Mouse (Mus musculus): ENCODE results near the gene 7530416G11Rik. TPM values are rescaled to one million over a fixed set of nuclear protein-coding genes. Genes with fewer than 3 reads are reported as not detected.

7530416G11Rik gene
- polyA plus RNA-seq, 1 experiment from 2014 or later, result not detected

DNA sequence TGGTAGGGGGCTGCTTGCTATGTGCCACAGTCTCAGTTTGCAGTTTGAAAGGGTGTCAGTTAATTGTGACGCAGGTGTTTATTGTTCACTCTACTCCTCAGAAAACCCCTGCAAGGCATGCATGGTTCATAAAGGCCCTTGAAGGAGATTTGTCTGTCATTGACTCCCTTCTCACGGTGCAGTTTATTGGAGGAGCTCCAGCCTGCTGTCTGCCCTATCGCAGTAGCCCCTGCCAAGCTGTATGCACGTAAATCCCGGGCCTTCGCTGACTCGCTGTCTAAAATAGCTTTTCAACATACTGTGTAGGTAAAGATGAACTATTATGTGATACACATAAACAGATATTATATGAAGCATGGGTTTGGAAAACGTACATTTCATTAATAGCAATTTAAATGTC is 45.2 kb downstream of the 7530416G11Rik start:
- H3K27ac ChIP-seq (ENCODE audit: low read length), result no peak overlapping the region
- H3K4me3 ChIP-seq (ENCODE audit: low read depth, low read length), result no peak overlapping the region
- no peaks in the 10 kb centered on the region for H3K27me3 ChIP-seq (ENCODE audit: control insufficient read depth, insufficient read depth, low read length)
- H3K9me3 ChIP-seq (ENCODE audit: control insufficient read depth, low read depth, low read length), result no peaks in the 10 kb centered on the region
- no peak for ATAC-seq (ENCODE audit: insufficient number of reproducible peaks, insufficient read depth, low FRiP score, low read depth)
- WGBS, result 67% methylated on average over 8 of the region's 8 CpGs
- peaks cover 12% of the 10 kb centered on the region; the same call in 1 of the 2 replicates for H3K36me3 ChIP-seq (ENCODE audit: control insufficient read depth, insufficient read depth, low read length)
- no peak overlapping the region for H3K9ac ChIP-seq (replicated peaks; ENCODE audit: low read depth, low read length)
- H3K4me2 ChIP-seq (replicated peaks; ENCODE audit: low read depth, low read length), result no peak overlapping the region
- H3K4me1 ChIP-seq (ENCODE audit: control insufficient read depth, insufficient read depth, low read length), result no peaks in the 10 kb centered on the region

DNA sequence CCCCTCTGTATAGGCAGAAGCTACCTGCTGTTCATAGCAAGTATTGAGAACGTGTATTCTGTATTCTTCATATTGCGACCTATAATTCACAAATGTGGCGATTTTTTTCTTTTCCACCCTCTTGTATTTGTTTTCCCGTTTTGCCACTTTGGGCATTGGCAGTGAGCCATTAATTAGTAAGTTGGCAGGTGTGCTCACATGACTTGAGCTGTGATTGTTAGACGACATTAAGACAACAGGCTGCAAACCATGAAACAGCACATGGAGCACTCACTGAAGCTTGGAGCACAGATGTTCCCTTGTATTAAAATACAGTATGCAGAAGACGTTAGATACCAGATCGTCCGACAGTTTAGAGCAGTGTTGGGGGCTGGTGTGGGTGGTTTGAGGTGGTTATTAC is 46.1 kb downstream of the 7530416G11Rik start:
- H3K9me3 ChIP-seq (ENCODE audit: control insufficient read depth, low read depth, low read length), result no peaks in the 10 kb centered on the region
- no peak overlapping the region for H3K4me3 ChIP-seq (ENCODE audit: low read depth, low read length)
- no peak overlapping the region for H3K27ac ChIP-seq (ENCODE audit: low read length)
- no peak for ATAC-seq (ENCODE audit: insufficient number of reproducible peaks, insufficient read depth, low FRiP score, low read depth)
- WGBS, result 84% methylated on average over 8 of the region's 8 CpGs
- no peak overlapping the region for H3K4me2 ChIP-seq (replicated peaks; ENCODE audit: low read depth, low read length)
- peaks cover 5% of the 10 kb centered on the region; the same call in 1 of the 2 replicates for H3K36me3 ChIP-seq (ENCODE audit: control insufficient read depth, insufficient read depth, low read length)
- no peaks in the 10 kb centered on the region for H3K27me3 ChIP-seq (ENCODE audit: control insufficient read depth, insufficient read depth, low read length)
- no peaks in the 10 kb centered on the region for H3K4me1 ChIP-seq (ENCODE audit: control insufficient read depth, insufficient read depth, low read length)
- H3K9ac ChIP-seq (replicated peaks; ENCODE audit: low read depth, low read length), result no peak overlapping the region

DNA sequence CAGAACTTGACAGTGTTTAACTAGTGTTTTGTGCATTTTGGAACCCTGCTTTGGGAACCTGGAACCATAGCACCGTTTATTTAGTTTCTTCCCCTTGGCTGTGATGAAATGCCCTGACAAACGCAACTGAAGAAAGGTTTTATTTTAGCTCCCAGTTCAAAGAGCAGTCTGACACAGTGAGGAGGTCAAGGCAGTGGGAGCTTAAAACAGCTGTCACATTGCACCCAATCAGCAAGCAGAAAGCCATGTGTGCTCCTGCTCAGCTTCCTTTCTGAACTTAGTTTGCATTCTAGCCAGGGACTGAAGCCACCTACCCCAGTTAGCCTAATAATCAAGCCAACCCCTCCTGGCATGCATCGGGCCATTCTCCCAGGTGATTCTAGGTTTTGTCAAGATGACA is 56.4 kb downstream of the 7530416G11Rik start:
- H3K36me3 ChIP-seq (ENCODE audit: control insufficient read depth, insufficient read depth, low read length), result peaks cover 5% of the 10 kb centered on the region; the same call in 1 of the 2 replicates
- no peak for ATAC-seq (ENCODE audit: insufficient number of reproducible peaks, insufficient read depth, low FRiP score, low read depth)
- 73% methylated on average over 3 of the region's 3 CpGs for WGBS

More for the DNA sequence above, 56.4 kb downstream of the 7530416G11Rik start:
- Histone ChIP-seq H3K27ac (ENCODE audit: low read length) (no peak overlapping the region), H3K4me3 (ENCODE audit: low read depth, low read length) (no peak overlapping the region), H3K27me3 (ENCODE audit: control insufficient read depth, insufficient read depth, low read length) (no peaks in the 10 kb centered on the region), H3K4me1 (ENCODE audit: control insufficient read depth, insufficient read depth, low read length) (no peaks in the 10 kb centered on the region), H3K9me3 (ENCODE audit: control insufficient read depth, low read depth, low read length) (no peaks in the 10 kb centered on the region), H3K9ac (replicated peaks; ENCODE audit: low read depth, low read length) (no peak overlapping the region), H3K4me2 (replicated peaks; ENCODE audit: low read depth, low read length) (no peak overlapping the region)

Other genes starting within 250 kb of the 7530416G11Rik start
- gene Atxn10, start 167.0 kb downstream of the 7530416G11Rik start, polyA plus RNA-seq (2014; fragmentation: Nextera tagmentation; extraction: Ambion mirVana), result 258 and 265 TPM in 2 replicates
- gene Wnt7b, start 79.2 kb upstream of the 7530416G11Rik start, polyA plus RNA-seq (2014; fragmentation: Nextera tagmentation; extraction: Ambion mirVana), result 0.75 and 2.5 TPM in 2 replicates
- gene Ppara, start 231.8 kb upstream of the 7530416G11Rik start, polyA plus RNA-seq (2014; fragmentation: Nextera tagmentation; extraction: Ambion mirVana), result 2.2 and 3.1 TPM in 2 replicates

Measured in stomach, embryonic 14.5 days (tissue).